Mouse (Mus musculus) left cerebral cortex, postnatal 14 days (tissue): ENCODE measurements at regions not wholly inside any gene's neighbourhood (a gene's known extent, or its start where the extent isn't known, plus 50 kb on each side); places are given as distances from the start of the nearest gene placed in this dataset.

Experiments
- DNase-seq, 2 experiments: peaks; one replicate each; pipeline ENCODE4 v3.0.0; 2021 to 2022; ENCODE audit warnings: low spot score in 2 of 2, mixed read lengths in 1 of 2
- intact Hi-C: fragments of 180-260 bp; cut with DNase I; formaldehyde crosslinking; loops from one replicate; pipeline ENCODE4 v1.15.1; 2025

- no peak for DNase-seq
- intact Hi-C loops: no loop called here
Measured at GRCm38 (mm10) chr5:46002011-46002410, 144.6 kb upstream of the Lcorl start.

DNA sequence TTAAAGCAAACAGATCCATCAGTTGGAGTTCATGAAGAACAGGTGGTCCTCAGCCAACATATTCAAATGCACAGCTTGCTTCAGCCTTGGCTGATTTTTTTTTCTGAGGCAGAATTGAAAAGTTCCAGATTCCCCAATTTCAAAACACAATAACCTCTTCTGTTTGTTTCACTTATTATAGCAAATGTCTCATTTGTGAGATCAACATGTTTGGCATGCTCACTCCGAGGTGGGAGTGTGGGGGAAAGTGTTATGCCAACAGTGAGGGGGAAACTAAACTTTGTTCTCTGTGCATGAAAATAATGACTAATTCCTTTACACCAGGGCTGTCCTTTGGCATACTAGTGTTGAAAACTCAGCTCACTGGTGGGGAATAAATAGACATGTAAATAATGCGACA lies 100.4 kb upstream of the Lcorl start:
- no peak for DNase-seq
- intact Hi-C loops: no loop called here

DNA sequence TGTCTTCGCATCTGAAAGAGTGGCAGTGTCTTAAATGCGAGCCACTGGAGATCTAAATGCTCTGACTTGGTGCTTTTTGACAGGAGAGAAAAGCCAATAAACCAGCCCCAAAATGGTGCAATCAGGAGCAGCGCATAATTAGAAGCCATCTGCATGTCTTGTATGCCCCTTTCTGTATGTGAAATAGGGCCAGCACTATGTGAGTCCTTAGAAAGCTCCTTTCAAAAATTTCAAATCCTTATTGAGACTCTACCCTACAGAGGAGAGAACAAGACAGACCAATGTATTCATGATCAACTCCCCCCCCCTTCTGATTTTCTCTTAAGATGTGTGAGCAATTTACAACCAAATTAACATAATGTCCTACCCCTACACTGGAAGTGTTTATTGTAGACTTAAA lies 86.6 kb upstream of the Lcorl start:
- intact Hi-C loops: no loop called here
- peak in 1 of 2 experiments; percentile 8 for DNase-seq

- intact Hi-C loops: no loop called here
Measured at GRCm38 (mm10) chr5:45932970-45933369, 75.6 kb upstream of the Lcorl start.

GRCm38 (mm10) chr5:45931252-45931651 lies 73.8 kb upstream of the Lcorl start:
- no peak for DNase-seq
- intact Hi-C loops: no loop called here

More at GRCm38 (mm10) chr5:45932970-45933369, 75.6 kb upstream of the Lcorl start:
- DNase-seq: no peak

- intact Hi-C loops: no loop called here
Measured at GRCm38 (mm10) chr5:45925879-45926410, 68.5 kb upstream of the Lcorl start.

GRCm38 (mm10) chr5:45923907-45924594 lies 66.6 kb upstream of the Lcorl start:
- no peak for DNase-seq
- intact Hi-C loops: no loop called here

More at GRCm38 (mm10) chr5:45925879-45926410, 68.5 kb upstream of the Lcorl start:
- no peak for DNase-seq
